Mouse (Mus musculus) E14TG2a.4 (cell line): ENCODE results near the gene Gm11541.

Source experiments
- CTCF ChIP-seq: conservative IDR thresholded peaks from 2 replicates; pipeline ENCODE4 v1.5.1; 2014; ENCODE audit warnings: low read length
- NANOG ChIP-seq: IDR thresholded peaks from 2 replicates; pipeline ENCODE4 v1.6.1; 2014; ENCODE audit warnings: borderline replicate concordance, low read length, mixed read lengths

DNA sequence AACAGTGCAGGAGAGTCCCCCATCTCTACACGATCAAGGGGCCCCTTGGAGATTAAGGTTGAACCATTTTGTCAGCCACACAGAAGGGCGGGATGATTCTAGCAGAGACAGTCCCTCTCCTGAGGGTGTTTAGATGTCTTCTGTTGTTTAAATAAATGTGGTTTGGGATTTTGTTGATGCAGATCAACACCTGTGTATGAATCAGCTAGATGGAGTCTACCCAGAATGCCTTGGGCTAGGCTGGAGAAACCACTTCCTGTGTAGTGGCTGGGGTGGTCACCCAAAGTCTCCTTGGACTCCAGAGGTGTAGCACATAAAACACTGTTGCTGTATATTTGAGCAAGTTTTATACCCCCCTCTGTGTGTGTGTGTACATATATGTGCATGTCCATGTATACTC is 14.9 kb upstream of the Gm11541 start:
- TF ChIP-seq CTCF (no peak), NANOG (no peak)
